Mouse (Mus musculus) spleen, adult 2 months (tissue): ENCODE measurements around the gene Ugt1a6a.
"Not testable (repeated sequence)": the region's sequence is repeated elsewhere in the genome, so short reads cannot be mapped to it uniquely, and the experiment has no call there.

Source experiments
- CTCF ChIP-seq: fragments of 200-500 bp; IDR thresholded peaks from 2 replicates; pipeline ENCODE4 v1.5.1; 2011; ENCODE audit warnings: mild to moderate bottlenecking, inconsistent platforms; ENCODE audit not compliant: insufficient read depth, insufficient read length, insufficient replicate concordance; ENCODE audit errors: extremely low read depth
- POLR2A ChIP-seq: fragments of 200-500 bp; IDR thresholded peaks from 2 replicates; pipeline ENCODE4 v1.6.1; 2011; ENCODE audit warnings: low read depth, low read length, inconsistent platforms

DNA sequence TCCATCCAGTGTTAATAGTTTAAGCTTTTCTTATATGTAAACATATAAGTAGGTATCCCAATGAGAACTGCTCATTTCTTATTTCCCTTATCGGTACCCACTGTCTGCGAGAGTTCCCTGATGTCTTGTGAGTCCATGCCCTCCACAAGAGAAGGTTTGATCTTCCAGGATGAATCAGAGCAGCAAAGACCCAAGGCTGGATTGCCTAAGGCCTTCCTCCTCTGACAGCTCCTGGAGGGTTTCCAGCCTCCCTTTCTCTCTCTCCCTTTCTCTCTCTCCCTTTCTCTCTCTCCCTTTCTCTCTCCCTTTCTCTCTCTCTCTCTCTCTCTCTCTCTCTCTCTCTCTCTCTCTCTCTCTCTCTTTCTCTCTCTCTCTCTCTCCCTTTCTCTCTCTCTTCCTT, 5.5 kb upstream of the Ugt1a6a start:
- not testable (repeated sequence) for TF ChIP-seq POLR2A, CTCF
